Mouse (Mus musculus) stomach, postnatal 0 days (tissue): ENCODE data around the gene Pabpc4.

Experiments used
- CTCF ChIP-seq: IDR thresholded peaks from 2 replicates; pipeline ENCODE4 v1.5.1; 2016; ENCODE audit warnings: antibody characterized with exemption, low read depth, mild to moderate bottlenecking, moderate library complexity
- EP300 ChIP-seq: optimal IDR thresholded peaks from 2 replicates; pipeline ENCODE3; 2016; ENCODE audit warnings: antibody characterized with exemption

- TF ChIP-seq EP300 (no peak), CTCF (no peak)
Observed at GRCm38 (mm10) chr4:123215367-123215766, 46.8 kb upstream of the Pabpc4 start.
